Mouse (Mus musculus): ENCODE measurements around the gene Elane.

GRCm38 (mm10) chr10:79879527-79879926, 6.5 kb upstream of the Elane start:
- no peak for TF ChIP-seq CTCF (IDR thresholded peaks at IDR 0.05; ENCODE audit: borderline replicate concordance, insufficient read depth, low read depth, low read length)
- TF ChIP-seq POLR2A (IDR thresholded peaks at IDR 0.05; ENCODE audit: borderline replicate concordance, insufficient read depth, low read length), result no peak
